Mouse (Mus musculus): ENCODE results near the gene Ddr2.

DNA sequence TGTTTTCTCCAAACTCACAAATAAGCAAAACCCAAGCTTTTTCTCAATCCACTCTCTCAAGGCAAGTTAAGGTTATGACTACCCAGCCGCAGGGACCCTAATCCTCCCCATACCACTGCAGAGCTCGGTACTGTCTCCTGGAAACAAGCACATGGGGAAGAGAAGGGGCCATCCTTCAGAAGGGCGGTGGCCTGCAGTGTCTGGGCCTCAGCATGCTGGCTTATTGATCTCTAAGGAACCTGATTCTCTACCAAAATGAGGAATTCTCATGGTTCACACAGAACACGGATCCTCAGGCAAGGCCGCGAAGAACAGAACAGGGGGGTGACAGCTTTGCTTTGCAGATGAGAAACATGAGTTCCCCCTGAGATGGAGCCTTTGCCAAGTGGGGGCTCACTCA lies 159.0 kb downstream of the Ddr2 start:
- TF ChIP-seq GATA1 (IDR thresholded peaks at IDR 0.05; ENCODE audit: low read length) (no peak), TAL1 (IDR thresholded peaks at IDR 0.05; ENCODE audit: low read length) (no peak)
